Mouse (Mus musculus) bone marrow, adult 2 months (tissue): Measurements from ENCODE around the gene Dock6.

Experiments
- CTCF ChIP-seq: fragments of 200-500 bp; IDR thresholded peaks from 2 replicates; pipeline ENCODE4 v1.5.1; 2011; ENCODE audit warnings: low read length, control low read depth; ENCODE audit not compliant: control insufficient read depth, insufficient read depth
- POLR2A ChIP-seq: fragments of 200-500 bp; IDR thresholded peaks from 2 replicates; pipeline ENCODE4 v1.6.1; 2011; ENCODE audit warnings: low read depth, mild to moderate bottlenecking, control low read depth, low read length, borderline replicate concordance; ENCODE audit not compliant: control insufficient read depth

GRCm38 (mm10) chr9:21859606-21860005 lies 7.2 kb upstream of the Dock6 start:
- TF ChIP-seq CTCF: no peak
- TF ChIP-seq POLR2A: no peak
